Mouse (Mus musculus) E14TG2a.4 (cell line): ENCODE data around the gene Dgat2.
A peak's percentile ranks its signal among the peaks of the same experiment; 100 is the strongest.

Experiments used
- H3K27me3 ChIP-seq: 2 replicates; pipeline ENCODE4 v1.6.1; 2014; ENCODE audit warnings: low read length, control low read depth; ENCODE audit not compliant: insufficient read depth
- H3K36me3 ChIP-seq: 2 replicates; pipeline ENCODE4 v1.6.1; 2014; ENCODE audit warnings: low read length, control low read depth; ENCODE audit not compliant: insufficient read depth
- H3K4me1 ChIP-seq: replicated peaks from 2 replicates; pipeline ENCODE4 v1.6.1; 2014; ENCODE audit warnings: low read depth, low read length, control low read depth
- H3K4me3 ChIP-seq: replicated peaks from 2 replicates; pipeline ENCODE4 v1.5.1; 2014; ENCODE audit warnings: mild to moderate bottlenecking, low read length
- H3K9me3 ChIP-seq: 2 replicates; pipeline ENCODE4 v1.6.1; 2014; ENCODE audit warnings: low read length, control low read depth
- CTCF ChIP-seq: conservative IDR thresholded peaks from 2 replicates; pipeline ENCODE4 v1.5.1; 2014; ENCODE audit warnings: low read length
- NANOG ChIP-seq: IDR thresholded peaks from 2 replicates; pipeline ENCODE4 v1.6.1; 2014; ENCODE audit warnings: borderline replicate concordance, low read length, mixed read lengths
- POU5F1 ChIP-seq: IDR thresholded peaks from 2 replicates; pipeline ENCODE4 v1.6.1; 2014; ENCODE audit warnings: low read length, borderline replicate concordance

The Dgat2 gene

GRCm38 (mm10) chr7:99156737-99157136 lies 25.8 kb downstream of the Dgat2 start:
- Histone ChIP-seq H3K9me3 (no peaks in the 10 kb centered on the region), H3K27me3 (peaks cover 7% of the 10 kb centered on the region; the same call in 1 of the 2 replicates), H3K4me3 (no peak overlapping the region), H3K36me3 (0 out of 2 replicates have a peak, but pooled peaks cover 2% of the 10 kb centered on the region), H3K4me1 (peaks cover 10% of the 10 kb centered on the region)
- TF ChIP-seq CTCF, result no peak
- TF ChIP-seq NANOG, result no peak
- no peak for TF ChIP-seq POU5F1

DNA sequence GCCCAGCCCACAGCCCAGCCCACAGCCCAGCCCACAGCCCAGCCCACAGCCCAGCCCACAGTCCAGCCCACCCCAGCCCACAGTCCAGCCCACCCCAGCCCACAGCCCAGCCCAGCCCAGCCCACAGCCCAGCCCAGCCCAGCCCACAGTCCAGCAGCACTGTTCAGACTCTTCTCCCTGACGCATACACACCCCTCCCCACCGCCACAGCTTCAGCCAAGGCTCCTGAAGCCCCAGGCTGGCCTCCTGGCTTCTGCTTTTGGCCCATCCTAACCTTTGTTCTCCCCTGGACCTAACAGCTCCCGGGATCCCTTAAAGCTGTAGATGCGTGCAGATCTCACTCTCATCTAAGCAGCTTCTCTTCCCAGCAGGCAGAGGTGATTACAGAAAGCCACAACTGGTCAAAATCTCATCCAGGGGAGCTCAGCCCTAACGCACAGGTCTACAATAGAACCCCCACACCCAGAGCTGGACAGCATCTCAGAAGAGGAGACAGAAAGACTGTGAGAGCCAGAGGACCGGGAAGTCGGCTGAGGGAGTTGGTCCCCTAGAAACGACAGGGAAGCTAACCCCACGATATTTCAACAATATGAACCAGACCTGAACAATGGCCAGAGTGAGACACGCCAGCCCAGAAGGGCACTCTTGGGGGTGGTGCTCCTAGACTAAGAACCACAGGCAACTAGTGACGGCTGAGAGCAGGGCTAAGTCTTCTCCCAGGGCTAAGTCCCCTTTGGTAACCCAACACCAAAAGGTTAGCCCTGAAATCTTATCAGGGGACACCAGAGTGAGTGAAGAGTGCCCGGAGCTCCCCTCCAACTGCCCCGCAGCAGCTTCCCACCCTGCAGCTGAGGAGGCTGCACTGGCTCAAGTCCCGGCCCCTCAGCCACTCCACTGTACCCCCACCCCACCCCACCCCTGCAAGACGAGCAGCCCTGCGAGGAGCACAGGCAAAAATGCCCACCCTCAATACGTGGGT lies 26.9 kb downstream of the Dgat2 start:
- Histone ChIP-seq H3K4me1 (peaks cover 10% of the 10 kb centered on the region), H3K9me3 (no peaks in the 10 kb centered on the region; the same call in 1 of the 2 replicates), H3K36me3 (0 out of 2 replicates have a peak, but pooled peaks cover 2% of the 10 kb centered on the region), H3K4me3 (no peak overlapping the region), H3K27me3 (peaks cover 7% of the 10 kb centered on the region; the same call in 1 of the 2 replicates)
- TF ChIP-seq CTCF, result no peak

DNA sequence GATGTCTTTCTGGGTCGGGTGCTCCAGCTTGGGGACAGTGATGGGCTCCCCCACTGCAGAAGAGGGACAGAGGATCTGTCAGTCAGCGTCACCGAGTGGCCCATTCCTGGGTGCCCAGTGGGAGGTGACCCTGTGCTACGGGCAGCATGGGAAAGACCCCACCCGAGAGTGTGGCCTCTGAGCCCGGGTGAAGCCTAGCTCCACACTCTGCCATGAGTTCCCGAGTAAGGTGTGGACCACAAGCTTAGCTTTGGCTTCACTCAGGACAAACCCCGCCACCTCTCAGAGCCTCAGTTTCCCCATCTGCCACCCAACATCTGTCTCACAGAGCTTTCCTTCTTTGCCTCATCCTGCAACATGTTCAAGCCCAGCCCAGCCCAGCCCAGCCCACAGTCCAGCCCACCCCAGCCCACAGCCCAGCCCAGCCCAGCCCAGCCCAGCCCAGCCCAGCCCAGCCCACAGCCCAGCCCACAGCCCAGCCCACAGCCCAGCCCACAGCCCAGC lies 27.8 kb downstream of the Dgat2 start:
- no peak for TF ChIP-seq CTCF
- TF ChIP-seq NANOG, result no peak
- no peak for TF ChIP-seq POU5F1
- H3K4me3 ChIP-seq, result no peak overlapping the region
- 0 out of 2 replicates have a peak, but pooled peaks cover 2% of the 10 kb centered on the region for H3K36me3 ChIP-seq
- H3K27me3 ChIP-seq, result peaks cover 7% of the 10 kb centered on the region; the same call in 1 of the 2 replicates
- H3K9me3 ChIP-seq, result no peaks in the 10 kb centered on the region; the same call in 1 of the 2 replicates
- peaks cover 10% of the 10 kb centered on the region for H3K4me1 ChIP-seq

- Histone ChIP-seq H3K4me1 (peaks cover 10% of the 10 kb centered on the region), H3K4me3 (no peak overlapping the region), H3K36me3 (0 out of 2 replicates have a peak, but pooled peaks cover 2% of the 10 kb centered on the region), H3K27me3 (peaks cover 7% of the 10 kb centered on the region; the same call in 1 of the 2 replicates), H3K9me3 (no peaks in the 10 kb centered on the region; the same call in 1 of the 2 replicates)
- TF ChIP-seq NANOG, result no peak
Observed at GRCm38 (mm10) chr7:99153686-99154202, 28.8 kb downstream of the Dgat2 start.

DNA sequence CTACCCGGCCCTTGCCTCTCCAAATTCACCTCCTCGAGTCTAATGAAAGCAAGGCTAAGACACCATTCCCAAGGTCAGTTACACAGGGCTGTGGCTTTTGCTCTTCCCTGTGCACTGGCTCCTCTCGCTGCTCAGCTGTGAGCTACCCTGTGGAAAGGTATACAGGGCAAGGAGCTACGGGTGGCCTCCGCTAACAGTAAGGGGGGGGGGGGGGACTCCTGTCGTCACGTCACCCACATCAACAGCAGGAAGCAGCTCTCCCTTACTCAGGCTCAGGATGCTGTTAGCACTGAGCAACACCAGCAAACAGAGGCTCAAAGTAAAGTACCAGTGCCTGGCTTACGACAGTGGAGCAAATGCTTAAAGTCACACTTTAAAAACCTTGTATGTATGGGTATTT lies 29.8 kb downstream of the Dgat2 start:
- Histone ChIP-seq H3K4me3 (no peak overlapping the region), H3K4me1 (peaks cover 10% of the 10 kb centered on the region), H3K36me3 (0 out of 2 replicates have a peak, but pooled peaks cover 2% of the 10 kb centered on the region), H3K9me3 (no peaks in the 10 kb centered on the region; the same call in 1 of the 2 replicates), H3K27me3 (peaks cover 6% of the 10 kb centered on the region; the same call in 1 of the 2 replicates)
- TF ChIP-seq NANOG (no peak), CTCF (no peak), POU5F1 (no peak)

GRCm38 (mm10) chr7:99151342-99151741 lies 31.2 kb downstream of the Dgat2 start:
- peaks cover 10% of the 10 kb centered on the region for H3K4me1 ChIP-seq
- TF ChIP-seq POU5F1 (no peak), CTCF (peak; percentile 95)
- peaks cover 4% of the 10 kb centered on the region; the same call in 1 of the 2 replicates for H3K27me3 ChIP-seq
- H3K9me3 ChIP-seq, result no peaks in the 10 kb centered on the region; the same call in 1 of the 2 replicates
- H3K4me3 ChIP-seq, result no peak overlapping the region
- no peaks in the 10 kb centered on the region for H3K36me3 ChIP-seq

GRCm38 (mm10) chr7:99149017-99149416 lies 33.5 kb downstream of the Dgat2 start:
- TF ChIP-seq POU5F1, result no peak
- TF ChIP-seq CTCF, result no peak
- TF ChIP-seq NANOG, result no peak

GRCm38 (mm10) chr7:99147494-99147893 lies 35.0 kb downstream of the Dgat2 start:
- TF ChIP-seq NANOG (no peak), CTCF (no peak), POU5F1 (no peak)
- Histone ChIP-seq H3K9me3 (no peaks in the 10 kb centered on the region; the same call in 1 of the 2 replicates), H3K27me3 (peaks cover 10% of the 10 kb centered on the region; the same call in 1 of the 2 replicates), H3K36me3 (no peaks in the 10 kb centered on the region), H3K4me1 (peaks cover 9% of the 10 kb centered on the region), H3K4me3 (no peak overlapping the region)

More at GRCm38 (mm10) chr7:99149017-99149416, 33.5 kb downstream of the Dgat2 start:
- peaks cover 3% of the 10 kb centered on the region; the same call in 1 of the 2 replicates for H3K27me3 ChIP-seq
- no peak overlapping the region for H3K4me3 ChIP-seq
- H3K9me3 ChIP-seq, result no peaks in the 10 kb centered on the region; the same call in 1 of the 2 replicates
- H3K36me3 ChIP-seq, result no peaks in the 10 kb centered on the region
- peaks cover 9% of the 10 kb centered on the region for H3K4me1 ChIP-seq
